Mouse (Mus musculus): ENCODE results near the gene Tshr. TPM values are rescaled to one million over a fixed set of nuclear protein-coding genes. Genes with fewer than 3 reads are reported as not detected.

The Tshr gene
- polyA plus RNA-seq, 1 experiment from 2014 or later, result not detected

DNA sequence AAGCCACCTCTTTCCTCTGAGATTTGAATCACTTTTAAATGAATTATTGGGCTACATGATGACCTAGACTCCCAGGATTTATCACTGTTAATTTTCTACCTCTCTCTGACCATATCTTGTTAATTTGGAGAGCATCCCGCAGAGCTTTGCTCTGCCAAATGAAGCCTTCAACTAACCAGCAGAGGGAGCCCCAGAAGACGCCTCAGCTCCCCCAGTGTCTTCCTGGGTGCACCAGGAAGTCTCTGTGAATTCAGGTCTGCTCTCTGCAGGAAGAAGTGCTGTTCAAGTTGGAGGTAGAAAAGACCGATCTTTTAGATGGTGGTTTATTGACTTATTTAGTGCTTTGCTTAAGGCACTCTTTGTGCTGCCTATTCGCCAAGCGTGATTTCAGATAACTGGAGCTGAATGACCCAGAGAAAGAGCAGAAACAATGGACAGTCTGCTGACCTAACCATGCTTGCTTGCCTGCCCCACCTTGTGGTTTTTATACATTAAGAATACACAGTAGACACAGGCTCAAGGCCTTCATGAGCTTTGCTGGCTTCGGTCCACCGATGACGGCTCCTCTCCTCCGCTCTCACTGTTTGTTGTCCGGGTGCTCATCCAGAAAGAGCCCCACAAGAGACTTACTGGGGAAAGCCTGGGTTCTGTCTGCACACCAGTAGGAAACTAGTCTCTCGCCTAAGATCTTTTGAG, 38.9 kb downstream of the Tshr start:
- 79% methylated on average over 11 of the region's 11 CpGs for WGBS (ENCODE audit: missing documents)
- H3K4me3 ChIP-seq (ENCODE audit: inconsistent target), result no peak overlapping the region
- no peaks in the 10 kb centered on the region for H3K79me2 ChIP-seq (ENCODE audit: inconsistent target)
- no peaks in the 10 kb centered on the region for H3K36me3 ChIP-seq (ENCODE audit: inconsistent target)
- H3K27ac ChIP-seq, result no peak overlapping the region

DNA sequence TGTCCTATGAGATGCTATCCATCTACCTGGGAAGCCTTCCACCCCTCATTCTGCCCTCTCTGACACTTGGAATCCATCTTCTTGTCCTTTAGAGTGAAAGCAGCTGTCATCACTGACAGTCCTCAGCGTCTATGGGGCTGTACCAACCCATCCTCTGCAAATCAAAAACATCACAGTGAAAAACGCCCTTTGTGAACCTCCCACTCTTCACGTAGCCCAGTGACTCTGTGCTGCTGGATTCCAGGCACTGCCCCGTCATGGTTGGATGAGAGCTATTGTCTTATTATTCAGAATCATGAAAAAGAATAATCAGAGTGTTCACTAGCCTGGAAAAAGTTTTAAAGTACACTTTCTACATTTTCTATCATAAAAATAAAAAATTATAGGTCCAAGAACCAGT, 42.1 kb downstream of the Tshr start:
- H3K36me3 ChIP-seq (ENCODE audit: inconsistent target), result no peaks in the 10 kb centered on the region
- WGBS (ENCODE audit: missing documents), result 85% methylated on average over 4 of the region's 4 CpGs
- H3K27ac ChIP-seq, result no peak overlapping the region
- H3K79me2 ChIP-seq (ENCODE audit: inconsistent target), result no peaks in the 10 kb centered on the region
- H3K4me3 ChIP-seq (ENCODE audit: inconsistent target), result no peak overlapping the region

- no peaks in the 10 kb centered on the region for H3K36me3 ChIP-seq (ENCODE audit: inconsistent target)
- H3K4me3 ChIP-seq (ENCODE audit: inconsistent target), result no peak overlapping the region
- no peak overlapping the region for H3K27ac ChIP-seq
- H3K79me2 ChIP-seq (ENCODE audit: inconsistent target), result no peaks in the 10 kb centered on the region
- WGBS (ENCODE audit: missing documents), result 80% methylated on average over 2 of the region's 2 CpGs
Observed at GRCm38 (mm10) chr12:91427129-91427528, 42.8 kb downstream of the Tshr start.

DNA sequence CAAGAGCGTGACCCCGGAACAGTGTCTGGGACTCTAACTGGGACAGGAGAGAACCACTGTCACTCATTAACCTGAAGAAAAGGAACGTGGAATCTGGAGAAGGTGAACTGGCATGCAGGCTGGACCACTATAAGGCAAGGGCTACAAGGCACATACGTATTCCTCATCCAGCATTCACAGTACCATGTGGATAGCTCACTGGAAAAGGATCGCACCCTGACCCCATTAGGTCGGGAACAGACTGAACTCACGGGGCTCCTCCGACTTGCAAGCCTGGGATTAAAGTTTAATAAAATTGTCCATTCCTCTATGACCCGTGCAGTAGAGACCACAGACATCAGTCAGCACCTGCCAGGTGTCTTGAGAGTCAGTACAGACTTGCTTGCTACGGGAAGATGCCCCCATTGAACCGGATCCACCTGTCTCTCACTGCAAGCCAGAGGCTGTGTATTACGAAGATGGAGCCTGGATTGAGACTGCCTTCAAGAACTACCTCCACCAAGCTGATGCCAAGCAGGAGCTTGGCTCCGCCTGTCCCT, 97.9 kb downstream of the Tshr start:
- Histone ChIP-seq H3K36me3 (ENCODE audit: inconsistent target) (no peaks in the 10 kb centered on the region), H3K27ac (no peak overlapping the region), H3K79me2 (ENCODE audit: inconsistent target) (no peaks in the 10 kb centered on the region), H3K4me3 (ENCODE audit: inconsistent target) (no peak overlapping the region)
- WGBS (ENCODE audit: missing documents), result 91% methylated on average over 13 of the region's 13 CpGs

GRCm38 (mm10) chr12:91486342-91486741, 102.0 kb downstream of the Tshr start:
- no peak overlapping the region for H3K27ac ChIP-seq
- 91% methylated on average over 4 of the region's 4 CpGs for WGBS (ENCODE audit: missing documents)
- no peaks in the 10 kb centered on the region for H3K79me2 ChIP-seq (ENCODE audit: inconsistent target)
- H3K36me3 ChIP-seq (ENCODE audit: inconsistent target), result no peaks in the 10 kb centered on the region
- no peak overlapping the region for H3K4me3 ChIP-seq (ENCODE audit: inconsistent target)

GRCm38 (mm10) chr12:91488406-91488805, 104.0 kb downstream of the Tshr start:
- no peaks in the 10 kb centered on the region for H3K36me3 ChIP-seq (ENCODE audit: inconsistent target)
- H3K79me2 ChIP-seq (ENCODE audit: inconsistent target), result no peaks in the 10 kb centered on the region
- WGBS (ENCODE audit: missing documents), result 76% methylated on average over 2 of the region's 3 CpGs
- no peak overlapping the region for H3K4me3 ChIP-seq (ENCODE audit: inconsistent target)
- H3K27ac ChIP-seq, result no peak overlapping the region

DNA sequence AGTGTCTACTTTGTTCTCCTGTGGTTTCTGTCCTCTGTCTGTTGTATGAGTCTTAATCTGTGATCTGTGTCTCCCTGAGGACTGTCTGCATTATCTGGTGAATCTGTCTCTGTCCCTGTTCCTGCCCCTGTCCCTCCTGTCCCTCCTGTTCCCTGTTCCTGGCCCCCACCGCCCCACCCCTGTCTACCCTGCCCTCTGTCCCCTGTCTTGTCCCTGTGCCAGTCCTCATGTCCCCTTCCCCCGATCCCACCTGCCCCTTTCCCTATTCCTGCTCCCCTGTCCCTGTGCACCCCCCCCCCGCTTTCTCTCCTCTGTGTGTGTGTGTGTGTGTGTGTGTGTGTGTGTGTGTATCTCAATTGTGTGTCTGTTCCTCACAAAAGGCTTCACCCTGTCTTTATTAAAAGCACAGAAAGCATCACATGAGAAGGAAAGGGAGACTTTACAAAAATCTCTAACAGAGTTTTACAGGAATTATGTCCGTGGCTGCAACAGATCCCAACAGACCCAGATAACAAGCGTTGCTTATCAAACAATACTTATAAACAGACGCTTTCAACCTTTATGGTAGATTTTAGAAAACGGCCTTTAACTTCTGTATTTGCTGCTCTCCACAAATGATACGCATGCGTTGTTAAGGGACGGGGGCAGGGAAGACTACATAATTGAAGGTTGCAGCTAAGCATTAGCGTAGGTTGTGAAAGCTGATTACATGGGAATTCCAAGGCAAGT, 111.3 kb downstream of the Tshr start:
- WGBS (ENCODE audit: missing documents), result 90% methylated on average over 10 of the region's 11 CpGs
- no peak overlapping the region for H3K4me3 ChIP-seq (ENCODE audit: inconsistent target)
- H3K79me2 ChIP-seq (ENCODE audit: inconsistent target), result no peaks in the 10 kb centered on the region
- no peak overlapping the region for H3K27ac ChIP-seq
- H3K36me3 ChIP-seq (ENCODE audit: inconsistent target), result no peaks in the 10 kb centered on the region

GRCm38 (mm10) chr12:91496226-91496558, 111.8 kb downstream of the Tshr start:
- 88% methylated on average over 3 of the region's 3 CpGs for WGBS (ENCODE audit: missing documents)
- Histone ChIP-seq H3K79me2 (ENCODE audit: inconsistent target) (no peaks in the 10 kb centered on the region), H3K4me3 (ENCODE audit: inconsistent target) (no peak overlapping the region)

DNA sequence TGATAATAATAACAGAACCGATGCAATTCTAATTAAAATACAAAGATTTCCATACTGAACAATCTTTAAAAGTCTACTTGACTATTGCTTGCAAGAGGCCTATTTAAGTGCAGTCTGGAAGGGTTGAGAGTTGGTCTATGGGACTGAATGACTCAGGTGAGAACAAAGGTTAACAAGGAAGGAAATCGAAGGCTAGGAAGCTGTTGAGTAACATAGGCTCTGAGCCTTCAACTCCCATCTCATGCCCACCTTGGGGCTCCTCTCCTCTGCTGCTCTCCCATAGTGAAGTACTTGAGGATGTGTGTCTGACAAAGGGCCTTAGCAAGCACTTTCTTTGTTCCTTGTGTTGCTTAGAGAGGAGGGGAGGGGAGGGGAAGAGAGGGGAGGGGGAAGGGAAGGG, 116.1 kb downstream of the Tshr start:
- Histone ChIP-seq H3K27ac (no peak overlapping the region), H3K36me3 (ENCODE audit: inconsistent target) (no peaks in the 10 kb centered on the region), H3K79me2 (ENCODE audit: inconsistent target) (no peaks in the 10 kb centered on the region), H3K4me3 (ENCODE audit: inconsistent target) (no peak overlapping the region)
- 94% methylated on average over 2 of the region's 2 CpGs for WGBS (ENCODE audit: missing documents)

More at GRCm38 (mm10) chr12:91496226-91496558, 111.8 kb downstream of the Tshr start:
- no peaks in the 10 kb centered on the region for H3K36me3 ChIP-seq (ENCODE audit: inconsistent target)
- H3K27ac ChIP-seq, result no peak overlapping the region

DNA sequence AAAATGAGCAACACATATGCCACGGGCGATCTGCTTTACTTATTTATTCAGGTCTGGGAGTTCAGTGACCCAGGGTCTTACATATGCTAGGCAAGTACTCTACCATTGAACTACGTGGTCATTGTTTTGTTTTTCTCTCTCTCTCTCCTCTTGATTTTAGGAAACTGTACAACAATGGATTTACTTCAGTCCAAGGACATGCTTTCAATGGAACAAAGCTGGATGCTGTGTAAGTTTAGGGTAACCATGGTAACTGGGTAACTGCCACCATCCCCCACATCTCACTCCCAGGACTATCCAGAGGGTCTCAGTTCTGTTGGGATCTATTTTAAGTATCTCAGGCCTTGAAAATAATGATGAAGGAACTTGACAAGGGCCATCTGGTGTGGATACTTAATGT, 127.4 kb downstream of the Tshr start:
- Histone ChIP-seq H3K79me2 (ENCODE audit: inconsistent target) (no peaks in the 10 kb centered on the region), H3K36me3 (ENCODE audit: inconsistent target) (no peaks in the 10 kb centered on the region), H3K27ac (no peak overlapping the region), H3K4me3 (ENCODE audit: inconsistent target) (no peak overlapping the region)
- 82% methylated on average over 3 of the region's 3 CpGs for WGBS (ENCODE audit: missing documents)

DNA sequence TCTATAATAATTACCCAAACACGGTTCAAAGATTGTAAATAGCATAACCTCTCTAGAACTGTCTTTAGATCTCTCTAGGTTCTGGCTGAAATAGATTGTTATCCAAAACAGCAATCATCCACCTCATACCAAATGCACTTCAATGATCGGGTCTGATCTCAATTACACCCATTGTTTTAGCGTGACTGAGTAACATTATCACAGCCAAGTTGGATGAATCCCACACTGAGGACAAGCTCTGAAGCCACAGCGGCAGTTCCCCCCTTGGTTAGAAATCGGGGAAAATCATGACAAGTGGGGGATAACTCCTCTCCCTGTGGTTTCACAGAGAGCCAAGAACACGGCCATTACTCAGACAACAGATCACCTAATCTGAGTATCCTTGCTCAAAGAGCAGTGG, 129.6 kb downstream of the Tshr start:
- no peaks in the 10 kb centered on the region for H3K79me2 ChIP-seq (ENCODE audit: inconsistent target)
- WGBS (ENCODE audit: missing documents), result 93% methylated on average over 6 of the region's 6 CpGs
- H3K36me3 ChIP-seq (ENCODE audit: inconsistent target), result no peaks in the 10 kb centered on the region
- H3K27ac ChIP-seq, result no peak overlapping the region
- H3K4me3 ChIP-seq (ENCODE audit: inconsistent target), result no peak overlapping the region

DNA sequence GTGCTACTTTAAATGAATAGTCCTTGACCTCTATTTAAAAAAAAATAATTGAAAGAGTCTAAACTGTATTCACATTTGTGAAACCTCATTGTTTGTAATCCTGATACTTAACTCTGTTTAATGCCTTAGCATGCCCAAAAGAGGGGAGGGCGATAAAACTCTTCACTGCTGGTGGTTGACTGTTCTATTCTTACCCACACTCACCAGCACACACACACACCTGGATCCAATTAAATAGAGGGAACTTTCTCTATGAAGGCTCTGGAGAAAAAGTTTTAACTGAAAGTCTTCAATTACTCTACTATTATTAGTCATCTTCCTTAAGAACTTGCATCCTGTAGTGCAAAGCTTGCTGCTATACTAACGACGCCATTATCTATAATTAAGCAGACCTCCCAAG, 133.4 kb downstream of the Tshr start:
- no peaks in the 10 kb centered on the region for H3K79me2 ChIP-seq (ENCODE audit: inconsistent target)
- H3K27ac ChIP-seq, result no peak overlapping the region
- H3K36me3 ChIP-seq (ENCODE audit: inconsistent target), result no peaks in the 10 kb centered on the region
- H3K4me3 ChIP-seq (ENCODE audit: inconsistent target), result no peak overlapping the region
- WGBS (ENCODE audit: missing documents), result 89% methylated on average over 3 of the region's 3 CpGs

DNA sequence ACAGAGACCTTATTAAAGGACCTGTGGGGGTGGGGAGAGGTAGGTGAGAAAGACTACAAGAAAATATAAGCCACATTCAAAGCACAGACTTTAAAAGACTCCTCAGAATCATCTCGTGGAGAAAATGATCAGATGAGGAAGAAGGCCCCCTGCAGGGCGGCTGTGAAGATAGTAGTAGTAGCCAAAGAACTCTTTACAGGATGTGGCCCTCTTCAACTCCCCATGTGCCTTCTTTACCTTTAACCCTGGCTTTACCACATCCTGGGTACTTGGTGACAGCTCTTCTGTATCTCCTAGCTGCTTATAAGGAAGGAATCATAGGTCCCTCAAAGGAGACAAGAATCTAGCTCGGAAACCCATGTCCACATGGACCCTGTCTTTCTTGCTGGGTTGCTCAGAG, 139.3 kb downstream of the Tshr start:
- H3K36me3 ChIP-seq (ENCODE audit: inconsistent target), result no peaks in the 10 kb centered on the region
- no peak overlapping the region for H3K4me3 ChIP-seq (ENCODE audit: inconsistent target)
- no peaks in the 10 kb centered on the region for H3K79me2 ChIP-seq (ENCODE audit: inconsistent target)
- 60% methylated on average over 3 of the region's 3 CpGs for WGBS (ENCODE audit: missing documents)
- H3K27ac ChIP-seq, result no peak overlapping the region

DNA sequence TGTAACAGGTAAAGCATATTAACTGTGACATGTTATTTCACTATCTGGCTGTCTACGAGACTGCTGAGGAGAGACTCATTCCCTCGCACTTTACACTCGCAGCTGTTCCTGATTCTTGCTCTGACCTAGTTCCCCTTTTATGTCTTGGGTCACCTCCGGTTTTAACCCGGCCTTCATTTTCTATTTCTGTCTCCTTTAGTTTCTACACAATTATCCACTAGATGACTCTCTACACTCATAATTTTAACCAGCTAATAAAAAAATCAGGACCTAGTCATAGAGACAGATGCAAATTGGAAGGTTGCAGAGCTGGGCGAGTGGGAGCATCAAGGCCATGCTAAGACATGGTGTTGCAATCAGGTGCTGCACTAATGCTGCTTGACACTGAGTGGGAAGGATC, 150.2 kb downstream of the Tshr start:
- WGBS (ENCODE audit: missing documents), result 5% methylated on average over 6 of the region's 6 CpGs
- no peak overlapping the region for H3K27ac ChIP-seq
- H3K79me2 ChIP-seq (ENCODE audit: inconsistent target), result no peaks in the 10 kb centered on the region
- no peaks in the 10 kb centered on the region for H3K36me3 ChIP-seq (ENCODE audit: inconsistent target)
- no peak overlapping the region for H3K4me3 ChIP-seq (ENCODE audit: inconsistent target)

DNA sequence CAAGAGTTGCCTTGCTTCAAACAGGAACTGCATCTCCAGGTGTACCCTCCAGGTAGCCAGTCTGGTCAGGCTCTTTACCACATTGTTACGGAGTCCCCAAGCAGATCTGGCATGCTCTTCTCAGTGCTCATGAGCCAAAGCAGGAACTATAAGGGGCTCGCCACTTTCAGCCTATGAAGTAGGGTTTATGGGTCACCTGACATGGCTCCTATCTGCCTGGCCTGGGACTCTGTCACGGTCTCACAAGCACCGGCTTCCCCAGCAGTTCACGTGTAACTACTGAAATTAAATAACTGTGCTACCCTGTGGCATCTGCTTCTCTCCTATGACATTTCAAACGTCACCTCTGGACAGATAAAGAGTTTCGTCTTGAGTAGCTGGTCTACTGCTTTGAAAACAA, 155.8 kb downstream of the Tshr start:
- Histone ChIP-seq H3K27ac (no peak overlapping the region), H3K79me2 (ENCODE audit: inconsistent target) (no peaks in the 10 kb centered on the region), H3K4me3 (ENCODE audit: inconsistent target) (no peak overlapping the region), H3K36me3 (ENCODE audit: inconsistent target) (no peaks in the 10 kb centered on the region)
- 97% methylated on average over 7 of the region's 7 CpGs for WGBS (ENCODE audit: missing documents)

Data from macrophage (primary cell).